ENCODE assay signal across 12 mouse cellular contexts in genomic region chr7:132777728-132778453, GRCm38 (mm10). TPM values are rescaled to one million over a fixed set of nuclear protein-coding genes. Genes with fewer than 3 reads are reported as not detected.
A peak's percentile ranks its signal among the peaks of the same experiment; 100 is the strongest.
DNase-seq lines count a peak whose midpoint lies in the region; ATAC-seq and TF ChIP-seq lines count a peak whose summit lies in the region.
"Had no signal": no experiment of that assay in that cellular context is flagged by ENCODE, and none has a peak within 500 bp of the region (broad histone marks: within the 10 kb centered on the region; RNA-seq: fewer than 3 reads in every experiment).

No protein-coding gene starts in this region.

- peak overlapping the region; percentile 26 for H3K27ac ChIP-seq in heart, embryonic 13.5 days (replicated peaks)
- peak overlapping the region; percentile 47; the same call in 1 of the 2 replicates for H3K27ac ChIP-seq in spleen, adult 2 months (ENCODE audit: insufficient read depth, low read length)
- H3K27ac ChIP-seq: midbrain, embryonic 13.5 days had no signal

- no peak overlapping the region for H3K4me3 ChIP-seq in heart, embryonic 13.5 days
- H3K4me3 ChIP-seq in spleen, adult 2 months (ENCODE audit: extremely low read depth, insufficient read depth, insufficient read length) = no peak overlapping the region
- H3K4me3 ChIP-seq: midbrain, embryonic 13.5 days had no signal

- TF ChIP-seq CTCF in spleen, adult 2 months (IDR thresholded peaks at IDR 0.05; ENCODE audit: extremely low read depth, insufficient read depth, insufficient read length, insufficient replicate concordance) = no peak

- TF ChIP-seq POLR2A in spleen, adult 2 months (IDR thresholded peaks at IDR 0.05; ENCODE audit: low read depth, low read length) = no peak

- no peak for DNase-seq in heart, adult 18-20 months
- peak; percentile 86 for DNase-seq in c-Kit-negative CD71-positive TER-119-positive erythroid progenitor cells, embryonic 14.5 days (ENCODE audit: low read depth, low spot score)
- DNase-seq in liver = peak; percentile 87
- no peak for DNase-seq in spleen, adult 2 months (ENCODE audit: low read depth in 1 of 2, low spot score in 2 of 2)
- DNase-seq in adrenal gland, adult 2 months = no peak
- no peak for DNase-seq in layer of hippocampus, adult 11-12 months (ENCODE audit: low spot score)
- DNase-seq: lung, embryonic 14.5 days; thymus, postnatal 25 days had no signal

- H3K9ac ChIP-seq in heart, embryonic 13.5 days = no peak overlapping the region
- H3K9ac ChIP-seq: lung, embryonic 14.5 days; midbrain, embryonic 13.5 days had no signal

- H3K36me3 ChIP-seq in heart, embryonic 13.5 days = peaks cover 33% of the 10 kb centered on the region
- H3K36me3 ChIP-seq in spleen, adult 2 months (ENCODE audit: control insufficient read depth, insufficient read depth, low read length) = peaks cover 13% of the 10 kb centered on the region

- 82% methylated on average over 1 of the region's 1 CpGs for WGBS in heart, embryonic 13.5 days
- 80% methylated on average over 1 of the region's 1 CpGs for WGBS in spleen, adult 2 months

- H3K4me1 ChIP-seq in heart, embryonic 13.5 days = peaks cover 77% of the 10 kb centered on the region
- H3K4me1 ChIP-seq in spleen, adult 2 months (ENCODE audit: control insufficient read depth, insufficient read depth, insufficient read length) = peaks cover 4% of the 10 kb centered on the region; the same call in 1 of the 2 replicates

- H3K4me2 ChIP-seq in heart, embryonic 13.5 days = no peak overlapping the region
- H3K4me2 ChIP-seq: lung, embryonic 14.5 days; midbrain, embryonic 13.5 days had no signal

- no peak for ATAC-seq in heart, embryonic 13.5 days (ENCODE audit: extremely low read depth, insufficient number of reproducible peaks, low FRiP score, low TSS enrichment)
- no peak for ATAC-seq in megakaryocyte, adult 5-6 weeks (ENCODE audit: poor library complexity, severe bottlenecking)
- ATAC-seq: activated CD4-positive, CD25-positive, alpha-beta regulatory T cell, adult 4 months; midbrain, embryonic 13.5 days had no signal

- no peaks in the 10 kb centered on the region for H3K27me3 ChIP-seq in heart, embryonic 13.5 days (replicated peaks)
- no peaks in the 10 kb centered on the region for H3K27me3 ChIP-seq in spleen, adult 2 months (ENCODE audit: control insufficient read depth, insufficient read depth, low read length)
- H3K27me3 ChIP-seq: midbrain, embryonic 13.5 days had no signal

- H3K9me3 ChIP-seq in heart, embryonic 13.5 days = no peaks in the 10 kb centered on the region
- H3K9me3 ChIP-seq: midbrain, embryonic 13.5 days had no signal

RNA-seq across cellular contexts. Expression of gene Fam53b, which starts 35.8 kb away (rescaled TPM):
- 12.5 and 15.7 TPM in 2 replicates for polyA plus RNA-seq in heart, embryonic 13.5 days (2015; fragmentation: Nextera tagmentation; extraction: Ambion mirVana)
- total RNA-seq in heart, adult 18-20 months (2021) = 10 to 100 TPM; 21.3 to 22.5 TPM
- polyA plus RNA-seq in spleen, adult 2 months (2012; rRNA removed) = 52.4 and 63.2 TPM in 2 replicates
- 10 to 100 TPM; 61.1 to 69.5 TPM for total RNA-seq in adrenal gland, adult 2 months (2021)
- polyA plus RNA-seq in adrenal gland, adult 2 months (2012; rRNA removed) = 97.5 and 140 TPM in 2 replicates
- 21.7 and 26.3 TPM in 2 replicates for total RNA-seq in megakaryocyte, adult 5-6 weeks (2015)
- total RNA-seq in megakaryocyte, adult 5-6 weeks (2017) = 11.3 and 18.9 TPM in 2 replicates

Comparison
In these comparisons a context has a peak if more than half of its experiments do, and no peak if none do; other contexts are left out.
1. DNase-seq: peak in c-Kit-negative CD71-positive TER-119-positive erythroid progenitor cells, embryonic 14.5 days (single experiment) and liver (single experiment); none in heart, adult 18-20 months (0 of 2), spleen, adult 2 months (0 of 2), adrenal gland, adult 2 months (single experiment) and layer of hippocampus, adult 11-12 months (single experiment).